Mouse (Mus musculus) retina, adult 2 months (tissue): ENCODE data around the gene Acy3.
A peak's percentile ranks its signal among the peaks of the same experiment; 100 is the strongest.
"Not testable (repeated sequence)": the region's sequence is repeated elsewhere in the genome, so short reads cannot be mapped to it uniquely, and the experiment has no call there.

Experiments
- DNase-seq: peaks from one replicate; pipeline ENCODE4 v3.0.0-alpha.2; 2012; ENCODE audit warnings: low read depth, low spot score

Gene Acy3

GRCm38 (mm10) chr19:3986334-3986733, at the start of gene Acy3:
Gene Acy3, plus strand, starts transcription at chr19:3986570.
- DNase-seq: no peak

- DNase-seq: no peak
Observed at GRCm38 (mm10) chr19:3942315-3942714, 44.1 kb upstream of the Acy3 start.

DNA sequence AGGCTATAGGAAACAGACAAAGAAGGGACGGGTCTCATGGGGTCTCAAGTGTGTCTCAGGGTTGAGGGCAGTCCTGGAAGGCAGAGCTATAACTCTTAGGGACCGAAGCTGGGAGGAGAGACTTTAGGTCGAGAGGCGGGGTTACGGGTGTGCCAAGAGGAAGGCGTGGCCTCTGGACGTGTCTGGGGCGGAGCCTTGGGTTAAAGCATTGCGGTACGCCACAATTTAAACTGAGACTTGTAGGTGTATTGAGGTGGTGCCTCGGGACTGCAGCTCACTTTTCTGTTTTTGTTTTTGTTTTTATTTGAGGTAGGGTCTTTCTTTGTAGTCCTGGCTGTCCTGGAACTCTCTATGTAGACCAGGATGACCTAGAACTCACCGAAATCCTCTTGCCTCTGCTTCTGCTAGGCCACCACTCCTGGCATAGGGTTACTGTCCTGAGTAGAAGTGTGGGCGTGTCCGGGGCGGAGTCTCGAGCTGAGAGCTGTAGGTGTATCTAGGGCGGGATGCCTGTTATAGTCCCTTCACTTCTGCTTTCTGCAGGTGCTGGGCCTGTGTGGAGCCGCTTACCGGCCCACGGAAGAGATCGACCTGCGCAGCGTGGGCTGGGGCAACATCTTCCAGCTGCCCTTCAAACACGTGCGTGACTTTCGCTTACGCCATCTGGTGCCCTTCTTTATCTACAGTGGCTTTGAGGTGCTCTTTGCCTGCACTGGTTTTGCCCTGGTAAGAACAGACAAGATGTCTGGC, 43.2 kb upstream of the Acy3 start:
- DNase-seq: no peak

- DNase-seq: no peak
Observed at GRCm38 (mm10) chr19:3945872-3946564, 40.4 kb upstream of the Acy3 start.

- peak; percentile 44 for DNase-seq
Observed at GRCm38 (mm10) chr19:3946715-3947114, 39.7 kb upstream of the Acy3 start.

DNA sequence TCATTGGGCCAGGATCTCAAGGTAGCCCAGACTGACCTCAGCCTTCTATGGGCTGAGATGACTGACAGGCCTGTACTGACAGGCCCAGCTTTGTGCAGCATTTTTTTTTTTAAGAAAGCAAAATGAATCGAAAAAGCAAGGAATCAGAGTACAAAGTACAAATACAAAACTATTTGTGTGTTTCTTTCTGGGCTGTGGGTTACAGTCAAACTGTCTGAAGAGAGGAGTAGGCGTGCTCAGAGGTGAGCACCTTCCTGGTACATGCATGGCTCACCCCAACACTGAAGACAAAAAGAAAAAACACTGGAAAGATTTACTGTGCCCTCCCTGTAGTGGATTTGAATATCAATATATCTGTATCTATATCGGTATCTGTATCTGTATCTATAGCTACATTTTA, 38.6 kb upstream of the Acy3 start:
- DNase-seq: no peak

- DNase-seq: no peak
Observed at GRCm38 (mm10) chr19:3948546-3948945, 37.8 kb upstream of the Acy3 start.

GRCm38 (mm10) chr19:3950331-3950730, 36.0 kb upstream of the Acy3 start:
- no peak for DNase-seq

DNA sequence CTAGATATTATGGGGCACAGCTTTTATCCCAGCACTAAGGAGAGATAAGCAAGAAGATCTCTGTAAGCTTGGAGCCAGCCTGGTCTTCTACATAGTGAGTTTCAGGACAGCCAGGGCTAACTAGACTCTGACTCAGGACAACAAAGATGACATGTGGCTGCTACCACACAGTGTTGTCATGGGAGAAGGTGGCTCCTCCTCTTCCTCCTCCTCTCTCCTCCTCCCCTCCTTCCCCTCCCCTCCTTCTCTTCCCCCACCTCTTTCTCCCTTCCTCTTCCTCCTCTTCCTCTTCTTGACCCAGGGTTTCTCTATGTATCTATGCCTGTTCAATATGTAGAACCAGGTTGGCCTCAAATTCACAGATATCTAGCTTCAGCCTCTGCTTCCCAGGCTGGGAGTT, 34.9 kb upstream of the Acy3 start:
- no peak for DNase-seq

DNA sequence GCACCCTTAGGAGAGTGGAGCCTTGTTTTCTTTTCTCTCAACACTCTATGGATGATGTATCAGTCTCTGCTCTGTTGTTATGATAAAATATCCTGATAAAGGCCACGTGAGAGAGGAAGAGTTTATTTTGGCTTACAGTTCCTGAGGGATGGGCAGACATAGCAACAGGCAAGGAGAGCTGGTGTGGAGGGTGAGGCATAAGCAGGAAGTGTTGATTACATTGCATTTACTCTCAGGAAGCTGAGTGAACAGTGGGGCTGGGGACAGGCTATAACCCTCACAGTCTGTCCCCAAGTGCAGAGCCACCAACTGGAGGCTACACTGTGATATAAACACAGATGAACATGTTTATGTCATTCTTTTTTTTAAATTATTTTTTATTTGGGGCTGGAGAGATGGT, 34.3 kb upstream of the Acy3 start:
- DNase-seq: no peak

- DNase-seq: no peak
Observed at GRCm38 (mm10) chr19:3955033-3955432, 31.3 kb upstream of the Acy3 start.

- no peak for DNase-seq
Observed at GRCm38 (mm10) chr19:3955804-3956203, 30.6 kb upstream of the Acy3 start.

DNA sequence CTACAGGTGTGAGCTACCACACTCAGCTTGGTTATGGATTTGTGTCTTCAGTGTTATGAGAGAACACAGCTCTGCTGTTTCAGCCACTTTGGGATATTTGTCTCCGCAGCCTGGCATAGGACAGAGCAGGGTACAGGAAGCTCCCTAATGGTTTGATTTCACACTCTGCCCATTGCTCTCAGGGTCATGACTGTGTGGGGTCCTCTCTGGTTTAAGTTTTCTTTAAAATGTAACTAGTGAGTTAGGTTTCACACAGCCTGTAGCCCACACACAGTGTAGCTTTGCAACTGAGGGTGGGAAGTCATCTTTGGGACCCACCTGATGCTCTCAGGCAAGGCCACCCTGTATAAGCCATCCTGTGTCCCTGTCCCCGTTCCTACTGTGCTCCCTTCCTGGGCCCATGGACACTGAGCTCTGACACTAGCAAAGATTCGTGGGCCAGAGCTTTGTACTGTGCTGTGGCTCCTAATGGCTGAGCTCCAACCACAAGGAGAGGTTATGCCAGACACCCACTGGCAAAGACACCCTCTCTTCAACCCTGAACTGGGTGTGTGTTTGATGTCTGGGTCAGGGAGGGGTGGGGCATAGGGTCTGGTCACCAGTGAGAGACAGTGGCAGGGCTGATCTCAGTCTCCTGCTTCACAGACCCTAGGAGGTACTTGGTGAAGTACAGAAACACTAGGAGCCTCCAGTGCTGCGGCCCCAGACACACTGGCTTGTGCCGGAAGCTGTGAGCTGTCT, 28.9 kb upstream of the Acy3 start:
- not testable (repeated sequence) for DNase-seq

DNA sequence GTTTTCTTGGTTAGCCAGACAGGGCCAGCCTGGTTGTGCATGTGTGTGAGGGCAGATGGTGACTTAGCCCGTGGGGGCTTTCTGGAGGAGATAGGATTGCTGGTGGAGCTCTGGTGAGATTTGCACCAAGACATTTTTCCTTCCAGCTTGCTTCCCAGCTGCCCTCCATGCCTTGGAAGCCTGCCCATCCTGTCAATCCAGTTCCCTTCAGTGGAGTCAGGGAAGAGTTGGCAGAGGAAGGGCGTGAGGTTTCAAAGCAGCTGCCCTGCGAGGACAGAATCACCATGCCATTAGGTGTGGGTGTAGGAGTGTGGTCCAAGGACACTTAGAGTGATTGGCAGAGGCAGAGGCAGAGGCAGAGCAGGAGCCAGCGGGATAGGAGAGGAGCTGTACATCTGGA, 27.9 kb upstream of the Acy3 start, which contains the start of gene Aldh3b3:
TSS of gene Aldh3b3 (plus strand) at position 176 of the 400 bp plus-strand sequence.
- no peak for DNase-seq

GRCm38 (mm10) chr19:3959030-3959429, 27.3 kb upstream of the Acy3 start:
- DNase-seq: no peak

DNA sequence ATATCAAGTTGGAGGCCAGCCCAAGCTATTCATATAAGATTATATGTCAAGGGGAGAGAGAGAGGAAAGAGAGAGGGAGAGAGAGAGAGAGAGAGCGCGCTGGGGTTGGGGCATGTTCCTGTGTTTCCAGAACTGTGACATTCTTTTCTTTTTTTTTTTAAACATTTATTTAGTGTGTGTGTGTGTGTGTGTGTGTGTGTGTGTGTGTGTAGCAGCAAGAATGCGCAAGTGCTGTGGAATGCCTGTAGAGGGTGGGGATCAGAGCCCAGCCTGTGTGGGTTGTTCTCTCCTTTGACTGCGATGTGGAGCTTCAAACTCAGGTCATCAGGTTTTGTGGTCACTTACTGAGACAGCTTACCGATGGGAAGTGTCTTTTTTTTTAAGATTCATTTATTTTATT, 26.2 kb upstream of the Acy3 start:
- DNase-seq: no peak

DNA sequence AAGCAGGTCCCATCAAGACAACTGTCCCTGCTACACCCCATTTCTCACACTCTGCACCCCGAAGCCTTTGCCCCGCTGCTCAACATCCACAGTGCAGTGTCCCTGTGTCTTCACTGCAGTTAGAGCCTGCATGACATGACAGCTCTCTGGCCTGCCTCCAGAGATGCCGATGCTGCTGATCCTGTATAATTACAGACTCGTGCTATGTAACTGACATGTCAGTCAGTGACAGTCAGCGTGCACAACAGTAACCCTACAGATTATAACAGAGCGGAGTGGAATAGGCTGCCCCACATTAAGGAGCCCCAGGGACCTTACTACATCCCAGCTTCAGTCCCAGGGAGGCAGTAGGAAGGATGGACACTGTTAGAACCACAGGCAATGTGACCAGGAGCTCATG, 24.6 kb upstream of the Acy3 start:
- not testable (repeated sequence) for DNase-seq

DNA sequence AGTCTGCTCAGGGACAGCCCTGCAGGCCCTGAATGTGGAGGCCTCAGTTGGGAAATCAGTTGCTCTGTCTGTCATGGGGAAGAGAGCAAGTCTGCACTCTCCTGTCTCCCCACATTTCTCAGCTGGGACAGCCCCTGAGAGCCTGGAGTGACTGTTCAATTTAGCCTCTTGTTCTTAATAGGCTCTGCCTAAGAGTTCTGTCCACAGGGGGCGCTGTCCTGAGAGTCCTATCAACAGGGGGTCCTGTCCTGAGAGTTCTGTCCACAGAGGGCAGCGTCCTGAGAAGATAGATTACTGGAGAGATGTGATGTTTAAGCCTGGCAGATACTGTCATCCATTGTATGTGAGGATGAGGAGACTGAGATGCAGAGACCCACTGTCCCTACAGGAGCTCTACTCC, 23.9 kb upstream of the Acy3 start:
- DNase-seq: no peak

GRCm38 (mm10) chr19:3964030-3964429, 22.3 kb upstream of the Acy3 start:
- DNase-seq: no peak

DNA sequence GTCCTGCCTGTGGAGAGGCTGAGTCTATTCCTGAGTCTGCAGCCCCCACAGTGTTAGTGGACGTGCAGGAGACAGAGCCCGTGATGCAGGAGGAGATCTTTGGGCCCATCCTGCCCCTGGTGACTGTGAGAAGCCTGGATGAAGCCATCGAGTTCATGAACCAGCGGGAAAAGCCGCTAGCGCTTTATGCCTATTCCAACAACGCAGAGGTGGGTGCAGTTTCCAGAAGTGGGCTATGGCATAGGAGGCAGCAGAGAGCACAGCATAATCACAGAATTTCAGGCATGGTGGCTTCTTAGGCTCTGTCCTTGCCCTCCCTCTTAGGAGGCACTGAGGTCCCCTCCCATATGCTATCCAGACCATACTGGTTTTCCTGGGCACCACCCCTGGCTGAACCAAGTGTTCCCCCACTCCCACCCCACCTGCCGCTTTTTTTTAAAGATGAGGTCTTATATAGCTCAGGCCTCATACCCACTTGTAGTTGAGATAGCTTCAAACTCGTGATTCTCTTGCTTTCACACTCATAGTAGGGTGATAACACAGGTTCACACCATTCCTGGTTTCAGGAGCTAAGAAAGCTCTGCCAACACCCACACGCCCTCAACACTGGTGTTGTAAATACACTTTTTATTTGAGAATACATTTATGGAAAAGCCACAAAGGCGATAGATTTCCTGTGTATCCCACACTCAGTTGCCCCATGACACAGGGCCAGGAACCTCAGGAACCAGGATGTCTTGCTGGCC, 19.9 kb upstream of the Acy3 start:
- no peak for DNase-seq

GRCm38 (mm10) chr19:3967258-3967657, 19.1 kb upstream of the Acy3 start:
- DNase-seq: no peak

DNA sequence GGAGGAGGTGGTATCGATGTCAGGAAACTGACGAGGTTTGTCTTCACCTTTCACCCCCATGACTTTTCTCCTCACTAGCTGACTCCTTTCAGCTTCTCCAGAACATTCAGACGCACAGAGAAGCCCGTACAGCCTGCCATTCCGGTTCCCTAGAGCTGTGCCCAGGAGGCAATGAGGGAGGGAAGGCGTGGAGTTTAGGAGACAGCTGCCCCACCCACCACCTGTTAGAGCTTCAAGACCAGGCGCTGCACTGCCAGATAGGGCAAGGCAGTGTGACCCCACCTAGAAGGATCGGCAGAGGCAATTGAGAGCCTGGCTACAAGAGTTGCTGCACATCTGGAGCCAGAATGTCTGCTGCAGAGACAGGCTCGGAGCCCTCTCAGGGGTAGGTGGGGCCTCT, 14.1 kb upstream of the Acy3 start, which contains the start of gene Aldh3b2:
TSS of gene Aldh3b2 (plus strand) at position 100 of the 400 bp plus-strand sequence.
- DNase-seq: no peak
